Mouse (Mus musculus) testis, adult 2 months (tissue): ENCODE results near the gene Pcsk1. TPM values are rescaled to one million over a fixed set of nuclear protein-coding genes. Genes with fewer than 3 reads are reported as not detected.

Experiments
- H3K27ac ChIP-seq: fragments of 200-500 bp; 2 replicates; pipeline ENCODE4 v1.5.1; 2012; ENCODE audit warnings: low read depth, low read length; ENCODE audit not compliant: control insufficient read depth, insufficient read depth
- H3K27me3 ChIP-seq: fragments of 200-500 bp; 2 replicates; pipeline ENCODE4 v1.6.1; 2012; ENCODE audit warnings: mild to moderate bottlenecking, low read length, moderate library complexity; ENCODE audit not compliant: control insufficient read depth, insufficient read depth
- H3K36me3 ChIP-seq: fragments of 200-500 bp; 2 replicates; pipeline ENCODE4 v1.6.1; 2012; ENCODE audit warnings: mild to moderate bottlenecking, low read length; ENCODE audit not compliant: control insufficient read depth, insufficient read depth
- H3K4me1 ChIP-seq: fragments of 200-500 bp; 2 replicates; pipeline ENCODE4 v1.6.1; 2012; ENCODE audit warnings: low read length; ENCODE audit not compliant: control insufficient read depth, insufficient read depth
- H3K4me3 ChIP-seq: fragments of 200-500 bp; 2 replicates; pipeline ENCODE4 v1.5.1; 2012; ENCODE audit warnings: low read depth, mild to moderate bottlenecking, low read length, moderate library complexity, mixed read lengths; ENCODE audit not compliant: control insufficient read depth
- CTCF ChIP-seq: fragments of 200-500 bp; IDR thresholded peaks from 2 replicates; pipeline ENCODE4 v1.5.1; 2012; ENCODE audit warnings: low read depth, mild to moderate bottlenecking, inconsistent platforms, low read length, moderate library complexity; ENCODE audit not compliant: control insufficient read depth, insufficient read depth, insufficient replicate concordance
- POLR2A ChIP-seq: fragments of 200-500 bp; IDR thresholded peaks from 2 replicates; pipeline ENCODE4 v1.6.1; 2012; ENCODE audit warnings: low read depth, mild to moderate bottlenecking, inconsistent platforms, low read length, moderate library complexity; ENCODE audit not compliant: control insufficient read depth
- polyA plus RNA-seq: library from polyadenylated mRNA; depleted of rRNA; stranded (reverse); fragments of >200 nt; gene quantifications from 2 replicates; pipeline ENCODE4 v1.2.3, GENCODE M21; 2012; rRNA removed

Gene Pcsk1
- polyA plus RNA-seq: 0.07 and 0.08 TPM in 2 replicates

DNA sequence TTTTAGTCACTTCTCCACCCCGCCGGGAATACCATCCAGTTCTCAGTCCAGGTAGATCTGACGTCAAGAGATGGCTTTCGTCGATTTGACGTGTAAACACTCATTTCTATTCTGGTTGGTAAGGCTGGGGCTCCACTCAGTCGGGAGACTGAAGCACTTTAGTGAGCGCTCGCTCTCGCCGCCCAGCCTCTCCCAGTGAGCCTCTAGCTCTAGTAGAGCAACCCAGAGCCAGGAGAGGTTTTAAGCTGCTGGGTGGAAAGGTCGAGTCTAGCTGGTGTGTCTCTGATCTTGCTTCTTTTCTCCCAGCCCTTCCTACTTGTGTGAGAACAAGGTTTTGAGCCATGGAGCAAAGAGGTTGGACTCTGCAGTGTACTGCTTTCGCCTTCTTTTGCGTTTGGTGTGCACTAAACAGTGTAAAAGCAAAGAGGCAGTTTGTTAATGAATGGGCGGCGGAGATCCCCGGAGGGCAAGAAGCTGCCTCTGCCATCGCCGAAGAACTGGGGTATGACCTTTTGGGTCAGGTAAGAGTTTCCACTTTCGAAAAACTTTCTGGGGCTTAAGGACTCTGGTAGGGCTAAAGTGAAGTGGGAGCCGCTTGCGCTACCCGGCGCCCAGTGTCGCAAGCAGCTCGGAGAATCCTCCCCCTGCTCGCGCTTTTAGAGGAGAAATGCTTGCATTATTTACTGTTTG lies at the start of gene Pcsk1:
TSS of gene Pcsk1 (plus strand) at position 106 of the 690 bp plus-strand sequence.
- H3K36me3 ChIP-seq: no peaks in the 10 kb centered on the region
- peaks cover 3% of the 10 kb centered on the region for H3K4me1 ChIP-seq
- H3K4me3 ChIP-seq: peak within 1 kb of the TSS; percentile 44
- TF ChIP-seq POLR2A (no peak), CTCF (no peak)
- H3K27ac ChIP-seq: no peak within 1 kb of the TSS
- no peaks in the 10 kb centered on the region; the same call in 1 of the 2 replicates for H3K27me3 ChIP-seq

DNA sequence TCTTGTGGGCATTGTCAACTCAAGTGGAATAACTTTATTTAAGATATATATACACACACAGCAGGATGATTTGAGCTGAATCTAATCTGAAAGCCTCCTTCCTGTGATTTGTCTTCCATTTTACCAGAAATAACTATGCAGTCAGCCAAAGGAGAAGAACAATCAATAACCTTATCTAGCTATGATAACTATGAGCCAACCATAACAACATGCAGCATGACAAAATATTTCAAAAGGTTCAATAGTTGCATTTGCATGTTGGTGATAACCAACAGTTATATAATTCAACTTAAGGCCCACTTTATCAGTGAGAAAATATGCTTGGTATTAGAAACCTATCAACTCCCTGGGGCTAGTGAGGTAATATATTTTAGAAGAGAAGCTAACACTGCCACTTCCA lies 30.8 kb upstream of the Pcsk1 start:
- Histone ChIP-seq H3K36me3 (no peaks in the 10 kb centered on the region), H3K4me1 (no peaks in the 10 kb centered on the region), H3K4me3 (no peak overlapping the region), H3K27ac (no peak overlapping the region), H3K27me3 (no peaks in the 10 kb centered on the region)
- TF ChIP-seq POLR2A (no peak), CTCF (no peak)

DNA sequence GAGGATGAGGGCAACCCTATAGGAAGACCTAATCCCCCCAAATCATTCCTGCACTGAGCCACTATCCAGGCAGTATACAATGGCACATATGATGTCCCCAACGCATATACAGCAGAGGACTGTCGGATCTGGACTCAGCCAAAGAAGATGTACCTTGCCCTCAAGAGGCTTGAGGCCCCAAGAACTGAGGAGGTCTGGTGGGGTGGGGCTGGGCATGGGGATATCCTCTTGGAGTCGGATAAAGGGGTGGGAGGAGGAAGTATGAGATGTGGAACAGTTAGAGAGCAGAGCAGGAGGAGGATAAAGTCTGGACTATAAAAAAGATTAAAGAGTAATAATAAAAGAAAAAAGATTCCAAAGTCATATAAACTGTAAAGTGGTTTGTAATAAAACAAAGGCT lies 25.7 kb upstream of the Pcsk1 start:
- Histone ChIP-seq H3K4me3 (no peak overlapping the region), H3K36me3 (no peaks in the 10 kb centered on the region), H3K4me1 (no peaks in the 10 kb centered on the region), H3K27me3 (no peaks in the 10 kb centered on the region), H3K27ac (no peak overlapping the region)
- no peak for TF ChIP-seq CTCF
- TF ChIP-seq POLR2A: no peak

DNA sequence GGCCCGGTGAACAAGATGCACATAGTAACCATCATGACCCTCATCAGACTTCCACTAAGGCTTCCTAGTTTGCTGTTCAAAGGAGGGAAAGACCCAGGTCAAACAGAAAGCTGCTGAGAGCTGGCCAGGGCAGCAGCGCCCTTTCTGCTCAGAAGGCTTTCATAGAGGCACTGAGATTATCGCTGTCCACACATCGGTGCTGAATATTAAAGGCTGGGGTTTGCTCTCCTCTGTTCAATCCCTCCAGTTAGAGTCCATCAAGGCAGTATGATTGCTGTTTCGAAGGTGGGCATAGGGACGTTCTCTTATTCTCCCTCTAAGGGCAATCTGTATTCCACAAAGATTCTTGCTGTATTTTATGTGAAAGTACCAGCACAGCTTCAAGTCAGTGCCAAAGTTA lies 1.0 kb upstream of the Pcsk1 start:
- H3K27me3 ChIP-seq: no peaks in the 10 kb centered on the region; the same call in 1 of the 2 replicates
- no peaks in the 10 kb centered on the region for H3K36me3 ChIP-seq
- no peak overlapping the region for H3K27ac ChIP-seq
- peaks cover 3% of the 10 kb centered on the region for H3K4me1 ChIP-seq
- H3K4me3 ChIP-seq: no peak overlapping the region
- no peak for TF ChIP-seq CTCF
- no peak for TF ChIP-seq POLR2A

DNA sequence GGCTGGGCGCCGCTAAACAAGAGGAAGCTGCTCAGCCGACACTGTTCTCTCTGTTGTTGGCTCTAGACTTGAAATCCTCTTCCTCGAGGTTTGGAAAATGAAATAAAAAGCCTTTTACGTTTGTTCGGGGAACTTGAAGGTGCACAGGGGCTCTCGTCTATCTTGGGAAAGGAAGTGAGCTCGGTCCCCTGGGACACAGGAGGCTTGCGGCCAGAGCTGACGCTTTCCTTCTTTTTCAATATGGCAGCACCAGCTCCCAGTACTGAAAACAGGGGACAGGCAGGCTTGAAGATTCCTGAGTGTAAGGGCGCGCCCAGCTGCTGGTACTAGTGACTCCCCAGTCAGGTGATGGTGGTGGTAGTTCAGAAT lies 769 bp downstream of the Pcsk1 start:
- H3K4me1 ChIP-seq: peaks cover 3% of the 10 kb centered on the region
- H3K36me3 ChIP-seq: no peaks in the 10 kb centered on the region
- no peaks in the 10 kb centered on the region; the same call in 1 of the 2 replicates for H3K27me3 ChIP-seq
- H3K4me3 ChIP-seq: peak overlapping the region; percentile 44
- TF ChIP-seq POLR2A (no peak), CTCF (no peak)
- H3K27ac ChIP-seq: no peak overlapping the region

DNA sequence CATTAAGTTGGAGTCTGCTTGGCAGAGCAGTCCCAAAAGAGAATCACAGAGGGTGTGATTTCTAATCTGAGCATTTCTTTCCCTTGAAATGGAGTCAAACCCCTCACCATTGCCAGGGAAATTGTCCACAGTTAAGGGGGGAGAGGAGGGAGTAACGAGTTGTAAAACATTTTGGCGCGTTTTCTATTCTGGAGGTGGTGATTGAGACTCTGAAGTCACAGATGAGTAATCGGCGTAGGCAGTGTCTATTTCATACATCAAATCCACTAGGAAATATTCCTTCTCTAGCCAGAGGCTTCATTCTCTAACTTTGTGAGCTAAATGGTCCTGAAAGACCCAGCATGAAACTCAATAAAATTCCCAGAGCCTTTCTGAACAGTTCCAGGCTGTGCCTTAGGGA lies 1.4 kb downstream of the Pcsk1 start:
- TF ChIP-seq POLR2A (no peak), CTCF (no peak)
- H3K27ac ChIP-seq: no peak overlapping the region
- no peaks in the 10 kb centered on the region for H3K36me3 ChIP-seq
- H3K4me3 ChIP-seq: no peak overlapping the region; the same call in 1 of the 2 replicates
- H3K4me1 ChIP-seq: peaks cover 3% of the 10 kb centered on the region
- no peaks in the 10 kb centered on the region; the same call in 1 of the 2 replicates for H3K27me3 ChIP-seq

DNA sequence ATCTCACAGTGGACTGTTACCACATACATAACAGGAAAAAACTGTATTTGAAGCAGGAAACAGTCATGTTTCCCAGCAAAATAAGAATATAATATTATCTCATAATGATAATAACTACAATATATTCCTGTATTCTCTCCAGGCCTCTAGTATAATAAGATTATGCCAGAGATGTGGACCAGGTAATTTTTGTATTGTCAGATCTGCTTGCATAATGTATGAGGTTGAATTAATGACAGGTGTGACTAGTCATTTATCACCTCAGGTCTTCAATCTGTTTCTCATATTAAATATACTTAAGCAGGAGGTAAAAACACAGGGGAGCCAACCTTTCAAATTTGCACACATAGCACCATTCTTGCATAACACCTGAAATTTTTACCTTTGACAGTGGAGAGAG lies 5.9 kb downstream of the Pcsk1 start:
- TF ChIP-seq CTCF: no peak
- no peak for TF ChIP-seq POLR2A
- Histone ChIP-seq H3K36me3 (no peaks in the 10 kb centered on the region), H3K4me1 (no peaks in the 10 kb centered on the region), H3K27me3 (no peaks in the 10 kb centered on the region), H3K4me3 (no peak overlapping the region), H3K27ac (no peak overlapping the region)

DNA sequence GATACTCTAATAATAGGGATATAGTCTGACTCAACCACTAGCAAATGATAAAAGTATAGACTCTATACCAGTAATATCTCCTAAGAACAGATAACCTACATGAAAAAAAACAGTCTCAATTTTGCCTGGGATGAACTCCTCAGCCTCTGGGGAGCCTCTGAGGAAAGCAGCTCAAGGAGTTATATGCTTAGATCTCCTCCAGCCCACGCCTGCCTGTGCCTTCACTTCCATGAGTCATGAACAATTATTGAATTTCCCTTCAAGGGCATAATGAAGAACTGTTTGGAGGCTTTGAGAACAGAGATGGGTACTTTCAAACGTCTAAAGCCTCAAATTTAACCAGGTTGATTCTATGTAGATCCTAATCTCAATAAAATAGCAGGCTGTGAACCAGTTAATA lies 23.5 kb downstream of the Pcsk1 start:
- Histone ChIP-seq H3K4me3 (no peak overlapping the region), H3K4me1 (no peaks in the 10 kb centered on the region), H3K27ac (no peak overlapping the region), H3K27me3 (no peaks in the 10 kb centered on the region), H3K36me3 (no peaks in the 10 kb centered on the region)
- TF ChIP-seq CTCF: no peak
- TF ChIP-seq POLR2A: no peak
